Comparison of ENCODE assay signal across 9 mouse cellular contexts in the genomic region with DNA sequence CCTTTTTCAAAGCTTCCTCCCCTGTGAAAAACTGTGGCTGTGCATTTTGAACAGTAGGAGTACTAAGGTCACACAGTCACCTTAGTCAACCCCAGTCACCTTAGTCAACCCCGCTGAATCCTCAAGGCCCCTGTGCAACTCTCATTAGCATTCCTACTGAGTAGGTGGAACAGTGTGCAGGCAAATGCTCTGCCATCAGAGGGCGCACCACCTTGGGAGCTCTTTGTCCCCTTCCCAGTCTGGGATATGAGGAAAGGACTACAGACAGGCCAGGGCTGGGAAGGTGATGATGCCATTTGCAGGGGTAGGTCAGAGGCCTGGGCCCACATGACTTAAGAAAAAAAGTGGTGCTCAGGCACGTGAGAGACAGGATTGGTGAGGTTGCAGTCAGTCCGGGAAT. TPM values are rescaled to one million over a fixed set of nuclear protein-coding genes. Genes with fewer than 3 reads are reported as not detected.
A peak's percentile ranks its signal among the peaks of the same experiment; 100 is the strongest.
DNase-seq lines count a peak whose midpoint lies in the region; ATAC-seq lines count a peak whose summit lies in the region.
"Had no signal": no experiment of that assay in that cellular context is flagged by ENCODE, and none has a peak within 500 bp of the region (broad histone marks: within the 10 kb centered on the region; RNA-seq: fewer than 3 reads in every experiment).

No protein-coding gene starts in this region.

- no peak overlapping the region for H3K27ac ChIP-seq in forebrain, embryonic 11.5 days (ENCODE audit: low read depth, low read length)
- no peak overlapping the region for H3K27ac ChIP-seq in forebrain, embryonic 16.5 days (ENCODE audit: low read length)
- no peak overlapping the region for H3K27ac ChIP-seq in midbrain, embryonic 13.5 days
- H3K27ac ChIP-seq: limb, embryonic 12.5 days had no signal

- no peak overlapping the region for H3K4me3 ChIP-seq in forebrain, embryonic 11.5 days (ENCODE audit: low read depth, low read length)
- no peak overlapping the region for H3K4me3 ChIP-seq in forebrain, embryonic 16.5 days (replicated peaks; ENCODE audit: low read length)
- H3K4me3 ChIP-seq in midbrain, embryonic 13.5 days (replicated peaks), result no peak overlapping the region
- H3K4me3 ChIP-seq: limb, embryonic 12.5 days had no signal

- no peak overlapping the region for H3K4me2 ChIP-seq in forebrain, embryonic 11.5 days (ENCODE audit: low read depth, low read length, severe bottlenecking)
- no peak overlapping the region for H3K4me2 ChIP-seq in forebrain, embryonic 16.5 days (ENCODE audit: low read length)
- H3K4me2 ChIP-seq in midbrain, embryonic 13.5 days (replicated peaks), result no peak overlapping the region
- H3K4me2 ChIP-seq: limb, embryonic 12.5 days had no signal

- peak; percentile 65 for DNase-seq in forebrain, embryonic 11.5 days (ENCODE audit: low spot score)
- DNase-seq in retina, embryonic 14.5 days (ENCODE audit: low spot score), result peak; percentile 52
- no peak for DNase-seq in retina, postnatal 1 day
- peak; percentile 79 for DNase-seq in embryo, embryonic 10 days (ENCODE audit: low spot score)
- no peak for DNase-seq in spleen, postnatal 14 days (ENCODE audit: low spot score in 2 of 2)
- DNase-seq in ovary, postnatal 10 days (ENCODE audit: low spot score), result no peak

- 46% methylated on average over 4 of the region's 4 CpGs for WGBS in forebrain, embryonic 11.5 days
- WGBS in forebrain, embryonic 16.5 days, result 49% methylated on average over 4 of the region's 4 CpGs
- 46% methylated on average over 4 of the region's 4 CpGs for WGBS in midbrain, embryonic 13.5 days

- no peak overlapping the region for H3K9ac ChIP-seq in forebrain, embryonic 11.5 days (ENCODE audit: low read length)
- H3K9ac ChIP-seq in forebrain, embryonic 16.5 days (replicated peaks; ENCODE audit: low read depth, low read length), result no peak overlapping the region
- H3K9ac ChIP-seq in midbrain, embryonic 13.5 days (replicated peaks), result 0 out of 2 replicates have a peak overlapping the region, but pooled peaks have one; percentile 4
- H3K9ac ChIP-seq: limb, embryonic 12.5 days had no signal

- no peaks in the 10 kb centered on the region for H3K9me3 ChIP-seq in forebrain, embryonic 11.5 days (ENCODE audit: control insufficient read depth, low read length)
- no peaks in the 10 kb centered on the region for H3K9me3 ChIP-seq in forebrain, embryonic 16.5 days (ENCODE audit: control insufficient read depth, low read length)
- no peaks in the 10 kb centered on the region for H3K9me3 ChIP-seq in midbrain, embryonic 13.5 days
- H3K9me3 ChIP-seq: limb, embryonic 12.5 days had no signal

- no peaks in the 10 kb centered on the region; the same call in 1 of the 2 replicates for H3K36me3 ChIP-seq in forebrain, embryonic 11.5 days (ENCODE audit: control insufficient read depth, insufficient read depth, low read length)
- peaks cover 7% of the 10 kb centered on the region; the same call in 1 of the 2 replicates for H3K36me3 ChIP-seq in forebrain, embryonic 16.5 days (ENCODE audit: control insufficient read depth, insufficient read depth)
- peaks cover 50% of the 10 kb centered on the region for H3K36me3 ChIP-seq in midbrain, embryonic 13.5 days

- no peaks in the 10 kb centered on the region for H3K27me3 ChIP-seq in forebrain, embryonic 11.5 days (ENCODE audit: control insufficient read depth, insufficient read depth, low read length)
- no peaks in the 10 kb centered on the region for H3K27me3 ChIP-seq in forebrain, embryonic 16.5 days (replicated peaks; ENCODE audit: control insufficient read depth, insufficient read depth, low read length)
- no peaks in the 10 kb centered on the region for H3K27me3 ChIP-seq in midbrain, embryonic 13.5 days
- H3K27me3 ChIP-seq: limb, embryonic 12.5 days had no signal

- ATAC-seq in forebrain, embryonic 11.5 days (replicated peaks; ENCODE audit: low FRiP score), result no peak
- no peak for ATAC-seq in forebrain, embryonic 16.5 days
- ATAC-seq in midbrain, embryonic 13.5 days, result no peak

- H3K4me1 ChIP-seq in forebrain, embryonic 11.5 days (replicated peaks; ENCODE audit: control insufficient read depth, insufficient read depth, low read length), result peaks cover 26% of the 10 kb centered on the region
- H3K4me1 ChIP-seq in forebrain, embryonic 16.5 days (replicated peaks; ENCODE audit: control insufficient read depth, insufficient read depth, low read length), result peaks cover 16% of the 10 kb centered on the region
- peaks cover 44% of the 10 kb centered on the region for H3K4me1 ChIP-seq in midbrain, embryonic 13.5 days (replicated peaks)

RNA-seq across cellular contexts. Expression of a gene that starts 1.4 kb away (rescaled TPM):
- 0.72 and 1.1 TPM in 2 replicates for polyA plus RNA-seq in forebrain, embryonic 11.5 days (2014; fragmentation: Nextera tagmentation; extraction: Ambion mirVana)
- 0.25 and 0.52 TPM in 2 replicates for polyA plus RNA-seq in forebrain, embryonic 16.5 days (2015; fragmentation: Nextera tagmentation; extraction: Ambion mirVana)
- 0.61 and 0.70 TPM in 2 replicates for polyA plus RNA-seq in midbrain, embryonic 13.5 days (2015; fragmentation: Nextera tagmentation; extraction: Ambion mirVana)

RNA-seq across cellular contexts. Expression of a gene that starts 4.4 kb away (rescaled TPM):
- polyA plus RNA-seq in forebrain, embryonic 11.5 days (2014; fragmentation: Nextera tagmentation; extraction: Ambion mirVana), result 63.2 and 65.2 TPM in 2 replicates
- 48.9 and 59.7 TPM in 2 replicates for polyA plus RNA-seq in forebrain, embryonic 16.5 days (2015; fragmentation: Nextera tagmentation; extraction: Ambion mirVana)
- polyA plus RNA-seq in midbrain, embryonic 13.5 days (2015; fragmentation: Nextera tagmentation; extraction: Ambion mirVana), result 69.7 and 75.4 TPM in 2 replicates

RNA-seq across cellular contexts. Expression of a gene that starts 10.7 kb away (rescaled TPM):
- polyA plus RNA-seq in forebrain, embryonic 11.5 days (2014; fragmentation: Nextera tagmentation; extraction: Ambion mirVana), result 8.9 and 13.1 TPM in 2 replicates
- polyA plus RNA-seq in forebrain, embryonic 16.5 days (2015; fragmentation: Nextera tagmentation; extraction: Ambion mirVana), result 12.1 and 17.3 TPM in 2 replicates
- polyA plus RNA-seq in midbrain, embryonic 13.5 days (2015; fragmentation: Nextera tagmentation; extraction: Ambion mirVana), result 8.0 and 10.4 TPM in 2 replicates

RNA-seq across cellular contexts. Expression of a gene that starts 18.0 kb away (rescaled TPM):
- 41.3 and 46.3 TPM in 2 replicates for polyA plus RNA-seq in forebrain, embryonic 11.5 days (2014; fragmentation: Nextera tagmentation; extraction: Ambion mirVana)
- 17.7 and 24.8 TPM in 2 replicates for polyA plus RNA-seq in forebrain, embryonic 16.5 days (2015; fragmentation: Nextera tagmentation; extraction: Ambion mirVana)
- 20.1 and 22.4 TPM in 2 replicates for polyA plus RNA-seq in midbrain, embryonic 13.5 days (2015; fragmentation: Nextera tagmentation; extraction: Ambion mirVana)

RNA-seq across cellular contexts. Expression of a gene that starts 34.6 kb away (rescaled TPM):
- 9.1 and 12.2 TPM in 2 replicates for polyA plus RNA-seq in forebrain, embryonic 11.5 days (2014; fragmentation: Nextera tagmentation; extraction: Ambion mirVana)
- polyA plus RNA-seq in forebrain, embryonic 16.5 days (2015; fragmentation: Nextera tagmentation; extraction: Ambion mirVana), result 15.8 and 20.3 TPM in 2 replicates
- 15.6 and 16.4 TPM in 2 replicates for polyA plus RNA-seq in midbrain, embryonic 13.5 days (2015; fragmentation: Nextera tagmentation; extraction: Ambion mirVana)

Comparison
In these comparisons a context has a peak if more than half of its experiments do, and no peak if none do; other contexts are left out.
1. DNase-seq: peak in forebrain, embryonic 11.5 days (single experiment), retina, embryonic 14.5 days (single experiment) and embryo, embryonic 10 days (single experiment); none in retina, postnatal 1 day (single experiment), spleen, postnatal 14 days (0 of 2) and ovary, postnatal 10 days (single experiment).